Mouse (Mus musculus) MEL (cell line): Measurements from ENCODE around the gene Hnrnpr. TPM values are rescaled to one million over a fixed set of nuclear protein-coding genes. Genes with fewer than 3 reads are reported as not detected.

Experiments used
- DNase-seq: peaks from one replicate; pipeline ENCODE4 v3.0.0; 2011; ENCODE audit warnings: low read depth, low spot score
- H3K27ac ChIP-seq: 2 replicates; pipeline ENCODE4 v1.5.1; 2012; ENCODE audit warnings: low read depth, mild to moderate bottlenecking, control low read depth, low read length, moderate library complexity; ENCODE audit not compliant: control insufficient read depth
- H3K27me3 ChIP-seq, 2 experiments: fragments of 150-350 bp in 1 of 2; sonication (generic) in 1 of 2; 2 replicates each; pipeline ENCODE4 v1.6.1; 2012; ENCODE audit warnings: low read length in 2 of 2, mild to moderate bottlenecking in 2 of 2, improper control_type of control experiment in 1 of 2, moderate library complexity in 1 of 2; ENCODE audit not compliant: insufficient read depth in 2 of 2, control insufficient read depth in 1 of 2
- H3K36me3 ChIP-seq, 2 experiments: 2 replicates each; pipeline ENCODE4 v1.6.1; 2012 to 2014; ENCODE audit warnings: low read length in 2 of 2, improper control_type of control experiment in 1 of 2, inconsistent platforms in 1 of 2, mild to moderate bottlenecking in 1 of 2; ENCODE audit not compliant: insufficient read depth in 2 of 2, control insufficient read depth in 1 of 2
- H3K4me1 ChIP-seq, 2 experiments: fragments of 150-350 bp in 1 of 2; sonication (generic) in 1 of 2; 2 replicates each; pipeline ENCODE4 v1.6.1; 2012; ENCODE audit warnings: low read length in 2 of 2, improper control_type of control experiment in 1 of 2, mild to moderate bottlenecking in 1 of 2; ENCODE audit not compliant: insufficient read depth in 2 of 2, control insufficient read depth in 1 of 2
- H3K4me3 ChIP-seq, 2 experiments: fragments of 150-350 bp in 1 of 2; sonication (generic) in 1 of 2; 2 replicates each; pipeline ENCODE4 v1.5.1; 2012; ENCODE audit warnings: low read depth in 2 of 2, low read length in 2 of 2, mild to moderate bottlenecking in 2 of 2, moderate library complexity in 2 of 2, control low read depth in 1 of 2, improper control_type of control experiment in 1 of 2; ENCODE audit not compliant: control insufficient read depth in 1 of 2, insufficient read depth in 1 of 2
- H3K79me2 ChIP-seq: 2 replicates; pipeline ENCODE4 v1.6.1; 2012; ENCODE audit warnings: mild to moderate bottlenecking, low read length, moderate library complexity; ENCODE audit not compliant: control insufficient read depth, poor library complexity, insufficient read depth
- H3K9ac ChIP-seq: 2 replicates; pipeline ENCODE4 v1.6.1; 2012; ENCODE audit warnings: low read depth, mild to moderate bottlenecking, control low read depth, low read length, moderate library complexity; ENCODE audit not compliant: control insufficient read depth, poor library complexity, severe bottlenecking
- H3K9me3 ChIP-seq: fragments of 150-350 bp; sonication (generic); replicated peaks from 2 replicates; pipeline ENCODE4 v1.6.1; 2012; ENCODE audit warnings: mild to moderate bottlenecking, low read length, improper control_type of control experiment, moderate library complexity; ENCODE audit not compliant: insufficient read depth
- EP300 ChIP-seq, 2 experiments: IDR thresholded peaks; 2 replicates each; pipeline ENCODE4 v1.6.1; 2011; ENCODE audit warnings: improper control_type of control experiment in 2 of 2, low read length in 2 of 2, low read depth in 1 of 2, mild to moderate bottlenecking in 1 of 2
- ETS1 ChIP-seq: IDR thresholded peaks from 2 replicates; pipeline ENCODE4 v1.6.1; 2012; ENCODE audit warnings: low read depth, mild to moderate bottlenecking, inconsistent platforms, low read length, improper control_type of control experiment, moderate library complexity
- GATA1 ChIP-seq: IDR thresholded peaks from 2 replicates; pipeline ENCODE4 v1.6.1; 2011; ENCODE audit warnings: low read depth, low read length, improper control_type of control experiment
- MAFK ChIP-seq: IDR thresholded peaks from 2 replicates; pipeline ENCODE4 v1.6.1; 2011; ENCODE audit warnings: low read depth, mild to moderate bottlenecking, low read length, improper control_type of control experiment, borderline replicate concordance
- MAZ ChIP-seq: IDR thresholded peaks from 2 replicates; pipeline ENCODE4 v1.6.1; 2012; ENCODE audit warnings: low read depth, mild to moderate bottlenecking, inconsistent platforms, low read length, improper control_type of control experiment
- MEF2A ChIP-seq: IDR thresholded peaks from 2 replicates; pipeline ENCODE4 v1.6.1; 2014; ENCODE audit warnings: low read depth, mild to moderate bottlenecking, inconsistent platforms, low read length, improper control_type of control experiment; ENCODE audit not compliant: poor library complexity, insufficient replicate concordance, severe bottlenecking; ENCODE audit errors: extremely low read depth
- MXI1 ChIP-seq: IDR thresholded peaks from 2 replicates; pipeline ENCODE4 v1.6.1; 2011; ENCODE audit warnings: mild to moderate bottlenecking, low read depth, low read length, improper control_type of control experiment
- NELFE ChIP-seq: IDR thresholded peaks from 2 replicates; pipeline ENCODE4 v1.6.1; 2011; ENCODE audit warnings: low read depth, low read length, improper control_type of control experiment
- POLR2A ChIP-seq, 2 experiments: IDR thresholded peaks; 2 replicates each; pipeline ENCODE4 v1.6.1; 2011 to 2012; ENCODE audit warnings: low read length in 2 of 2, mild to moderate bottlenecking in 2 of 2, control low read depth in 1 of 2, improper control_type of control experiment in 1 of 2, low read depth in 1 of 2, moderate library complexity in 1 of 2; ENCODE audit not compliant: control insufficient read depth in 1 of 2, insufficient read depth in 1 of 2, poor library complexity in 1 of 2
- RAD21 ChIP-seq: IDR thresholded peaks from 2 replicates; pipeline ENCODE4 v1.6.1; 2011; ENCODE audit warnings: mild to moderate bottlenecking, low read depth, low read length, improper control_type of control experiment
- RCOR1 ChIP-seq: IDR thresholded peaks from 2 replicates; pipeline ENCODE4 v1.6.1; 2012; ENCODE audit warnings: low read depth, mild to moderate bottlenecking, inconsistent platforms, low read length, improper control_type of control experiment
- SIN3A ChIP-seq: IDR thresholded peaks from 2 replicates; pipeline ENCODE4 v1.6.1; 2012; ENCODE audit warnings: low read length, improper control_type of control experiment, inconsistent platforms
- TAL1 ChIP-seq: IDR thresholded peaks from 2 replicates; pipeline ENCODE4 v1.6.1; 2012; ENCODE audit warnings: mild to moderate bottlenecking, inconsistent platforms, low read length, moderate library complexity, mixed read lengths
- UBTF ChIP-seq: IDR thresholded peaks from 2 replicates; pipeline ENCODE4 v1.6.1; 2012; ENCODE audit warnings: low read depth, mild to moderate bottlenecking, inconsistent platforms, low read length, improper control_type of control experiment, moderate library complexity, borderline replicate concordance; ENCODE audit not compliant: insufficient read depth
- USF1 ChIP-seq: IDR thresholded peaks from 2 replicates; pipeline ENCODE4 v1.6.1; 2014; ENCODE audit warnings: low read depth, mild to moderate bottlenecking, inconsistent platforms, low read length, improper control_type of control experiment, moderate library complexity
- ZC3H11A ChIP-seq: IDR thresholded peaks from 2 replicates; pipeline ENCODE4 v1.6.1; 2012; ENCODE audit warnings: low read depth, mild to moderate bottlenecking, inconsistent platforms, low read length, improper control_type of control experiment
- ZKSCAN1 ChIP-seq: IDR thresholded peaks from 2 replicates; pipeline ENCODE4 v1.6.1; 2012; ENCODE audit warnings: low read depth, mild to moderate bottlenecking, inconsistent platforms, low read length, improper control_type of control experiment, moderate library complexity
- ZMIZ1 ChIP-seq: IDR thresholded peaks from 2 replicates; pipeline ENCODE4 v1.6.1; 2012; ENCODE audit warnings: low read depth, mild to moderate bottlenecking, inconsistent platforms, low read length, improper control_type of control experiment, moderate library complexity
- ZNF384 ChIP-seq: IDR thresholded peaks from 2 replicates; pipeline ENCODE4 v1.6.1; 2012; ENCODE audit warnings: low read depth, mild to moderate bottlenecking, inconsistent platforms, low read length, improper control_type of control experiment
- polyA plus RNA-seq, 2 experiments: library from polyadenylated mRNA; stranded (reverse) in 1 of 2; unstranded in 1 of 2; fragments of >175 nt in 1 of 2; fragments of >200 nt in 1 of 2; gene quantifications; 2 replicates each; pipeline versions ENCODE4 v1.2.1 to v1.2.4; 2012; ENCODE audit warnings: low replicate concordance in 2 of 2, low read depth in 1 of 2; ENCODE audit not compliant: insufficient read length in 2 of 2, insufficient read depth in 1 of 2, missing spikeins in 1 of 2
- total RNA-seq: library from RNA; depleted of rRNA; stranded (reverse); fragments of 300-350 nt; gene quantifications from 2 replicates; pipeline ENCODE4 v1.2.3, GENCODE M21; 2012

Hnrnpr gene
- total and polyA plus RNA-seq, 3 experiments: 97.2 to 366 (median 148) TPM

DNA sequence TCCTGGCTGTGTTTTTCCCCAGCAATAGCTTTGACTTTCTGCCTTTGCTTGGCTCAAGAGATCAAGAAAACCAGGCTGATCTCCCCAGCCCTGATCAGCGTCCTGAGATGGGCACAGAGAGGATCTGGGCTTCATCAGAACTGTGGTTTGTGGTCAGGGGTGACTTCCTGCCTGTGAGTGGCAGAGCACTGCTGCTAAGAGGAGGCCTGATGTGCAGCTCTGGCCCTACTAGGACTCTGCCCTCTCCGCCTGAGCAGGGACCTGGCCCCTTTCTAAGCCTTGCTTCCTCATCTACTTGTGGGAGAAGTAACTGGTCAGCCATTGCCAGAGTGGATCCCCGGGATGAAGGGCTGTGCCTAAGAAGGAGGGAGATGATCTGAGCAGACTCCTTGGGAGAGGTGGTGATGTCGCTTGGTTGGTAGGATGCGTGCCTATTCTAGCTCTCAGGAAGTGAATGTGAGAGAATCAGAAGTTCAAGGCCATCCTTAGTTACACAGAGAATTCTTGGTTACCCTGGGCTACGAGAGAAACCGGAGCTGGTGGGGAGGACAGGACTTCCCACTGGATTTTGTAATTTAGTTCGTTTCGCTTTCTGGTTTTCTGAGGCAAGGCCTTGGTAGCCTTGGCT is 43.9 kb upstream of the Hnrnpr start:
- Histone ChIP-seq H3K79me2 (no peaks in the 10 kb centered on the region), H3K4me3 (no peak overlapping the region), H3K9me3 (no peaks in the 10 kb centered on the region), H3K27ac (no peak overlapping the region), H3K4me1 (peaks cover 0 to 8% of the 10 kb centered on the region in 2 experiments; a peak in 1 of 4 replicates), H3K9ac (no peak overlapping the region), H3K36me3 (peaks cover 0 to 2% of the 10 kb centered on the region in 2 experiments; a peak in 1 of 4 replicates), H3K27me3 (no peaks in the 10 kb centered on the region)
- peak; percentile 39 for DNase-seq
- TF ChIP-seq RCOR1: 0 out of 2 replicates have a peak, but pooled peaks have one; percentile 21
- no peak for TF ChIP-seq EP300 (IDR thresholded peaks at IDR 0.05; ENCODE audit: low read depth in 1 of 2, low read length in 2 of 2)

GRCm38 (mm10) chr4:136268912-136269311 is 41.8 kb upstream of the Hnrnpr start:
- Histone ChIP-seq H3K9ac (no peak overlapping the region), H3K9me3 (no peaks in the 10 kb centered on the region), H3K4me1 (peaks cover 0 to 8% of the 10 kb centered on the region in 2 experiments; a peak in 1 of 4 replicates), H3K79me2 (no peaks in the 10 kb centered on the region), H3K27ac (no peak overlapping the region), H3K36me3 (peaks cover 0 to 2% of the 10 kb centered on the region in 2 experiments; a peak in 1 of 4 replicates), H3K27me3 (no peaks in the 10 kb centered on the region; a peak in 1 of 4 replicates), H3K4me3 (no peak overlapping the region)
- no peak for DNase-seq
- TF ChIP-seq MAZ (no peak), ZNF384 (no peak), EP300 (IDR thresholded peaks at IDR 0.05; ENCODE audit: low read depth in 1 of 2, low read length in 2 of 2) (no peak), ZC3H11A (no peak), MAFK (no peak), NELFE (no peak), ZMIZ1 (no peak), ZKSCAN1 (no peak), RAD21 (no peak), UBTF (no peak), ETS1 (no peak), GATA1 (no peak), MXI1 (no peak), MEF2A (no peak), POLR2A (IDR thresholded peaks at IDR 0.05; ENCODE audit: control insufficient read depth in 1 of 2, insufficient read depth in 1 of 2, low read depth in 1 of 2, low read length in 2 of 2, poor library complexity in 1 of 2) (no peak), TAL1 (no peak), USF1 (no peak), SIN3A (no peak)
